Mouse (Mus musculus) leukemia stem cell, adult 10-12 weeks (primary cell): ENCODE results near the gene Ccar1. TPM values are rescaled to one million over a fixed set of nuclear protein-coding genes. Genes with fewer than 3 reads are reported as not detected.

Experiments used
- polyA plus RNA-seq: library from polyadenylated mRNA; stranded (reverse); fragments of >175 nt; gene quantifications from 2 replicates; pipeline ENCODE4 v1.2.3, GENCODE M21; 2012; ENCODE audit warnings: low replicate concordance

The Ccar1 gene
- polyA plus RNA-seq: 0.74 and 8.3 TPM in 2 replicates

DNA sequence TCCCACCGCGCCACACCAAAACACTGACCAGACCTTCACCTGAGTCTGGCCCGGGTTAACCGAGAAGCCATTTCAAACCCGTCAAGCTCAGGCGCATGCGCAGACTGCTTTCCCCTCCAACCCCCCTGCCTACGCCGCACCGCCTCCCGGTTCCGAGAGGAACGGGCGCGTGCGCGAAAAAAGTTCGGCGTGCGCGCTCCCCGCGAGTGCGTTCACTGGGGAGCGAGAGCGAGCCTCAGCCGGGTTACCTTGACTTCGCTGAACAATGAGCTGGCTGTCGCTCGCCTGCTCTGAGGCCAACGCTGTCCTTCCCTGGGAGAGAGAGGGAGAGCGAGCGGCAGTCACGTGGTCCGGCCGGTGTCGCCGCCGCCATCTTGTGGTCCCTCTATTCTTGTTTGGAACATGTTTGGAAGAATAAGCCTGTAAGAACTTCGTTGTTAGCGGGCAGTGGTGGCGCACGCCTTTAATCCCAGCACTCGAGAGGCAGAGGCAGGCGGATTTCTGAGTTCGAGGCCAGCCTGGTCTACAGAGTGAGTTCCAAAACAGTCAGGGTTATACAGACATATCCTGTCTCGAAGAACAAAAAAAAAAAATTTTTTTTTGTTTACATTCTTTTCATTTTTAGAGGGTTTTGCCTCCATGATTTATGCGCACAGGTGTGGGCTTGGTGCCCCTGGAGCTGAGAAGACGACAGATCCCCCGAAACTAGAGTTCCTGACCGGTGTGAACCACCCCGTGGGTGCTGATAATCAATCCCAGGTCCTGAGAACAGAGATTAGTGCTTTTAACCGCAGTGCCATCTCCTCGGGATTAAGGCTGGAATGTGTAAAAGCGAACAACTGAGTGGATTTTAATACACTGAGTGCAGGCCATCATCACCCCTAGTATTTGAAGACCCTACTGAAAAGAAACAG is at the start of gene Ccar1:
Ccar1 (minus strand) TSS at position 110 of the 914 bp plus-strand sequence.

DNA sequence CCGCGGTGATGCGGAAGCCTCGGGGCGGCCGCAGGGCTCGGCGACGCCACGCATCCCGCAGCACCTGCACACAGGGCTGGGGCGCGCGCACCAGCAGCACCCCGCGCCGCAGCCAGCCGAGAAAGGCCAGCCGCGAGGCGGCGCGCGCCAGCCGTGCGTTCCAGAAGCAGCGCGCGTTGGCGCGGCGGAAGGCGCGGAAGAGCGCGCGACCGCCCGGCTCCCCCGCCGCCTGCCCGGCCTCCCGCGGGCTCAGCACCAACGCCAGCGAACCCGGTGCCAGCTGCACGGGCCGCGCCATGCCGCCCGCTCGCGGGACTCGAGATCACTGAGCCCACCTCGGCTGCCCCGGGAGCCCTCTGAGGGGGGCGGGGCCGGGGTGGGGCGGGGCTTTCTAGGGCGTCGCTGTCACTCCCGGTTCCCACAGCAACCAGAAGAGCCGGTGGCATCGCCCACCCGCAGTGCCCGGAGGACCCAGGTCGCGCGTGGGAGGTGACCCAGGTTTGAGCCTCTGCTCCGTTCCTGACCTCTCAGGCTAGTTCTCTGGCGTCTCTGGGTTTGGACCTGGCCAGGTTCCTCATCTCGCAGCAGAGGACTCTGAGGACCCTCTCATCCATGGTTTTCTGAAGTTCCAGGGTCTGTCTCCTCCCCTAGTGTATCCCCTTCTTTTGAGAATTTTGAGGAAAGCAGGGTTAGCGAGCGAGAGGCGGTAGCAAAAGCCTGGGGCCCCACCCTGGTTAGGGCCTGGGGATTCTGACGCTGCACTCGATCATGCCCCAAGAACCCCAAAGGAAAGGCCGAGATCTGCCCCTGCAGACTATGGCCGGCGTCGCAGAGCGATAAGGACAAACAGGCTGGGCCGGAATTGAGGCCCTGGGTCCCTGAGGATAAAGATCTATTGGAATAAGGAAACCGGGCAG is 66.1 kb downstream of the Ccar1 start, which contains the start of gene Stox1:
Stox1 (minus strand) TSS at position 358 of the 917 bp plus-strand sequence.

Other genes starting within 250 kb of the Ccar1 start
- 4.2 and 9.4 TPM in 2 replicates for gene Kif1bp, start 213.8 kb downstream of the Ccar1 start, polyA plus RNA-seq
- gene Ddx21, start 190.0 kb downstream of the Ccar1 start, polyA plus RNA-seq: 60.1 and 80.2 TPM in 2 replicates
- 18.1 and 20.8 TPM in 2 replicates for gene Ddx50, start 141.1 kb downstream of the Ccar1 start, polyA plus RNA-seq
- gene Stox1, start 66.2 kb downstream of the Ccar1 start, polyA plus RNA-seq: not detected in 2 replicates
- 0.23 TPM in 1 of 2 replicates, not detected in the other for gene Tet1, start 116.7 kb upstream of the Ccar1 start, polyA plus RNA-seq
- gene Slc25a16, start 128.3 kb upstream of the Ccar1 start, polyA plus RNA-seq: 12.8 and 16.9 TPM in 2 replicates
- gene Dna2, start 154.7 kb upstream of the Ccar1 start, polyA plus RNA-seq: 17.1 and 23.2 TPM in 2 replicates
- 0.46 and 0.79 TPM in 2 replicates for gene Rufy2, start 187.9 kb upstream of the Ccar1 start, polyA plus RNA-seq
- gene Hnrnph3, start 231.9 kb upstream of the Ccar1 start, polyA plus RNA-seq: 6.5 and 6.9 TPM in 2 replicates
- gene Pbld2, start 232.0 kb upstream of the Ccar1 start, polyA plus RNA-seq: not detected in 2 replicates